Mouse (Mus musculus) E14TG2a.4 (cell line): ENCODE measurements around the gene Astl.

ENCODE experiments used
- H3K27me3 ChIP-seq: 2 replicates; pipeline ENCODE4 v1.6.1; 2014; ENCODE audit warnings: low read length, control low read depth; ENCODE audit not compliant: insufficient read depth
- H3K36me3 ChIP-seq: 2 replicates; pipeline ENCODE4 v1.6.1; 2014; ENCODE audit warnings: low read length, control low read depth; ENCODE audit not compliant: insufficient read depth
- H3K4me1 ChIP-seq: replicated peaks from 2 replicates; pipeline ENCODE4 v1.6.1; 2014; ENCODE audit warnings: low read depth, low read length, control low read depth
- H3K4me3 ChIP-seq: replicated peaks from 2 replicates; pipeline ENCODE4 v1.5.1; 2014; ENCODE audit warnings: mild to moderate bottlenecking, low read length
- H3K9me3 ChIP-seq: 2 replicates; pipeline ENCODE4 v1.6.1; 2014; ENCODE audit warnings: low read length, control low read depth
- CTCF ChIP-seq: conservative IDR thresholded peaks from 2 replicates; pipeline ENCODE4 v1.5.1; 2014; ENCODE audit warnings: low read length
- NANOG ChIP-seq: IDR thresholded peaks from 2 replicates; pipeline ENCODE4 v1.6.1; 2014; ENCODE audit warnings: borderline replicate concordance, low read length, mixed read lengths
- POU5F1 ChIP-seq: IDR thresholded peaks from 2 replicates; pipeline ENCODE4 v1.6.1; 2014; ENCODE audit warnings: low read length, borderline replicate concordance

Astl gene

GRCm38 (mm10) chr2:127390846-127391245 is 52.4 kb downstream of the Astl start:
- no peak overlapping the region for H3K4me3 ChIP-seq
- TF ChIP-seq NANOG, result no peak
- no peak for TF ChIP-seq POU5F1
- TF ChIP-seq CTCF, result no peak
- H3K36me3 ChIP-seq, result no peaks in the 10 kb centered on the region
- H3K9me3 ChIP-seq, result no peaks in the 10 kb centered on the region
- H3K27me3 ChIP-seq, result peaks cover 2% of the 10 kb centered on the region; the same call in 1 of the 2 replicates
- no peaks in the 10 kb centered on the region for H3K4me1 ChIP-seq

GRCm38 (mm10) chr2:127391323-127391722 is 52.9 kb downstream of the Astl start:
- Histone ChIP-seq H3K9me3 (no peaks in the 10 kb centered on the region), H3K27me3 (peaks cover 4% of the 10 kb centered on the region; the same call in 1 of the 2 replicates), H3K4me1 (peaks cover 3% of the 10 kb centered on the region; the same call in 1 of the 2 replicates), H3K4me3 (no peak overlapping the region), H3K36me3 (no peaks in the 10 kb centered on the region)
- TF ChIP-seq NANOG (no peak), CTCF (no peak), POU5F1 (no peak)

- Histone ChIP-seq H3K4me1 (peaks cover 10% of the 10 kb centered on the region), H3K4me3 (no peak overlapping the region), H3K36me3 (no peaks in the 10 kb centered on the region), H3K27me3 (0 out of 2 replicates have a peak, but pooled peaks cover 5% of the 10 kb centered on the region), H3K9me3 (no peaks in the 10 kb centered on the region)
- TF ChIP-seq CTCF, result no peak
- no peak for TF ChIP-seq POU5F1
- TF ChIP-seq NANOG, result no peak
These were observed 56.2 kb downstream of the Astl start for GRCm38 (mm10) chr2:127394606-127395161.

GRCm38 (mm10) chr2:127398738-127399137 is 60.3 kb downstream of the Astl start:
- Histone ChIP-seq H3K4me3 (no peak overlapping the region), H3K9me3 (no peaks in the 10 kb centered on the region), H3K27me3 (peaks cover 14% of the 10 kb centered on the region), H3K36me3 (no peaks in the 10 kb centered on the region), H3K4me1 (peaks cover 10% of the 10 kb centered on the region)
- TF ChIP-seq NANOG (no peak), CTCF (no peak), POU5F1 (no peak)
